Comparison of ENCODE assay signal across 26 mouse cellular contexts in genomic region chr4:59861871-59862270, GRCm38 (mm10). TPM values are rescaled to one million over a fixed set of nuclear protein-coding genes. Genes with fewer than 3 reads are reported as not detected.
A peak's percentile ranks its signal among the peaks of the same experiment; 100 is the strongest.
DNase-seq lines count a peak whose midpoint lies in the region; ATAC-seq and TF ChIP-seq lines count a peak whose summit lies in the region.
"Had no signal": no experiment of that assay in that cellular context is flagged by ENCODE, and none has a peak within 500 bp of the region (broad histone marks: within the 10 kb centered on the region; RNA-seq: fewer than 3 reads in every experiment).

No protein-coding gene starts in this region.

- no peak for ATAC-seq in hindbrain, embryonic 14.5 days (ENCODE audit: low FRiP score)
- ATAC-seq in hindbrain, embryonic 13.5 days (ENCODE audit: low FRiP score): no peak
- no peak for ATAC-seq in midbrain, postnatal 0 days (ENCODE audit: low FRiP score)
- no peak for ATAC-seq in midbrain, embryonic 14.5 days (ENCODE audit: low FRiP score, low TSS enrichment)
- ATAC-seq: intestine, postnatal 0 days; midbrain, embryonic 13.5 days had no signal

- no peak overlapping the region for H3K9ac ChIP-seq in hindbrain, embryonic 14.5 days
- no peak overlapping the region for H3K9ac ChIP-seq in hindbrain, embryonic 13.5 days
- no peak overlapping the region for H3K9ac ChIP-seq in midbrain, postnatal 0 days (replicated peaks; ENCODE audit: low read length, poor library complexity, severe bottlenecking)
- H3K9ac ChIP-seq in midbrain, embryonic 14.5 days (replicated peaks; ENCODE audit: low read length): no peak overlapping the region
- H3K9ac ChIP-seq: hindbrain, embryonic 15.5 days; kidney, embryonic 15.5 days; liver, embryonic 13.5 days; lung, embryonic 15.5 days; midbrain, embryonic 13.5 days had no signal

- no peak overlapping the region for H3K4me2 ChIP-seq in hindbrain, embryonic 14.5 days (replicated peaks)
- H3K4me2 ChIP-seq in hindbrain, embryonic 13.5 days: no peak overlapping the region
- H3K4me2 ChIP-seq in midbrain, postnatal 0 days (ENCODE audit: low read depth, low read length, poor library complexity, severe bottlenecking): no peak overlapping the region
- H3K4me2 ChIP-seq in midbrain, embryonic 14.5 days (ENCODE audit: low read length): no peak overlapping the region
- H3K4me2 ChIP-seq: heart, embryonic 11.5 days; hindbrain, embryonic 15.5 days; kidney, embryonic 15.5 days; limb, embryonic 12.5 days; liver, embryonic 13.5 days; lung, embryonic 15.5 days; midbrain, embryonic 13.5 days had no signal

- TF ChIP-seq CTCF in midbrain, postnatal 0 days (IDR thresholded peaks at IDR 0.05): no peak

- no peak for DNase-seq in hindbrain, embryonic 14.5 days (ENCODE audit: low spot score)
- DNase-seq in midbrain, postnatal 0 days (ENCODE audit: low spot score): peak; percentile 21
- no peak for DNase-seq in midbrain, embryonic 14.5 days
- DNase-seq in brain, adult 2 months (ENCODE audit: low read depth, low spot score): peak; percentile 77
- peak; percentile 54 to 62 for DNase-seq in layer of hippocampus, adult 8-10 months (ENCODE audit: low spot score in 2 of 2)
- no peak for DNase-seq in embryo, embryonic 11 days
- DNase-seq: cerebellum, postnatal 10 days; gastrocnemius, adult 2 months; heart, postnatal 10 days; liver, embryonic 13.5 days; thymus, postnatal 36 days had no signal

- H3K4me3 ChIP-seq in hindbrain, embryonic 14.5 days (replicated peaks; ENCODE audit: low read length): no peak overlapping the region
- H3K4me3 ChIP-seq in hindbrain, embryonic 13.5 days: no peak overlapping the region
- H3K4me3 ChIP-seq in midbrain, postnatal 0 days (ENCODE audit: low read depth, low read length): no peak overlapping the region
- H3K4me3 ChIP-seq in midbrain, embryonic 14.5 days (replicated peaks; ENCODE audit: low read depth, low read length): no peak overlapping the region
- H3K4me3 ChIP-seq: forebrain, embryonic 10.5 days; gastrocnemius, adult 2 months; hindbrain, embryonic 15.5 days; kidney, embryonic 15.5 days; limb, embryonic 12.5 days; liver, embryonic 13.5 days; lung, embryonic 15.5 days; midbrain, embryonic 13.5 days; myocyte had no signal

- H3K4me1 ChIP-seq in hindbrain, embryonic 14.5 days (replicated peaks; ENCODE audit: control insufficient read depth, insufficient read depth, low read length): no peaks in the 10 kb centered on the region; the same call in 1 of the 2 replicates
- H3K4me1 ChIP-seq in hindbrain, embryonic 13.5 days (replicated peaks): peaks cover 18% of the 10 kb centered on the region
- H3K4me1 ChIP-seq in midbrain, postnatal 0 days (ENCODE audit: insufficient read depth, low read length): no peaks in the 10 kb centered on the region
- H3K4me1 ChIP-seq in midbrain, embryonic 14.5 days (ENCODE audit: control insufficient read depth, insufficient read depth, low read length): no peaks in the 10 kb centered on the region
- H3K4me1 ChIP-seq: forebrain, embryonic 10.5 days had no signal

- H3K27me3 ChIP-seq in hindbrain, embryonic 14.5 days (ENCODE audit: control insufficient read depth, insufficient read depth, low read length): no peaks in the 10 kb centered on the region
- no peaks in the 10 kb centered on the region for H3K27me3 ChIP-seq in hindbrain, embryonic 13.5 days
- H3K27me3 ChIP-seq in midbrain, postnatal 0 days (ENCODE audit: insufficient read depth, low read length): no peaks in the 10 kb centered on the region
- H3K27me3 ChIP-seq in midbrain, embryonic 14.5 days (ENCODE audit: control insufficient read depth, insufficient read depth, low read length): no peaks in the 10 kb centered on the region
- H3K27me3 ChIP-seq: hindbrain, embryonic 15.5 days; kidney, embryonic 15.5 days; limb, embryonic 12.5 days; liver, embryonic 13.5 days; lung, embryonic 15.5 days; midbrain, embryonic 13.5 days had no signal

- peaks cover 9% of the 10 kb centered on the region for H3K36me3 ChIP-seq in hindbrain, embryonic 14.5 days (replicated peaks; ENCODE audit: control insufficient read depth, insufficient read depth)
- H3K36me3 ChIP-seq in hindbrain, embryonic 13.5 days: peaks cover 9% of the 10 kb centered on the region
- 0 out of 2 replicates have a peak, but pooled peaks cover 3% of the 10 kb centered on the region for H3K36me3 ChIP-seq in midbrain, postnatal 0 days (ENCODE audit: insufficient read depth, low read length)
- no peaks in the 10 kb centered on the region for H3K36me3 ChIP-seq in midbrain, embryonic 14.5 days (ENCODE audit: control insufficient read depth, insufficient read depth, low read length)
- H3K36me3 ChIP-seq: forebrain, embryonic 10.5 days; lung, embryonic 15.5 days had no signal

- no peaks in the 10 kb centered on the region for H3K9me3 ChIP-seq in hindbrain, embryonic 14.5 days (ENCODE audit: control insufficient read depth, low read length)
- no peaks in the 10 kb centered on the region for H3K9me3 ChIP-seq in hindbrain, embryonic 13.5 days
- H3K9me3 ChIP-seq in midbrain, postnatal 0 days (ENCODE audit: low read length): no peaks in the 10 kb centered on the region
- H3K9me3 ChIP-seq in midbrain, embryonic 14.5 days (ENCODE audit: control insufficient read depth, low read length): no peaks in the 10 kb centered on the region
- H3K9me3 ChIP-seq: forebrain, embryonic 10.5 days; hindbrain, embryonic 15.5 days; kidney, embryonic 15.5 days; limb, embryonic 12.5 days; liver, embryonic 13.5 days; lung, embryonic 15.5 days; midbrain, embryonic 13.5 days had no signal

- 0 out of 2 replicates have a peak overlapping the region, but pooled peaks have one; percentile 11 for H3K27ac ChIP-seq in hindbrain, embryonic 14.5 days
- no peak overlapping the region for H3K27ac ChIP-seq in hindbrain, embryonic 13.5 days
- H3K27ac ChIP-seq in midbrain, postnatal 0 days (ENCODE audit: low read depth, low read length): no peak overlapping the region
- no peak overlapping the region for H3K27ac ChIP-seq in midbrain, embryonic 14.5 days (replicated peaks; ENCODE audit: low read depth, low read length)
- H3K27ac ChIP-seq: forebrain, embryonic 10.5 days; gastrocnemius, adult 2 months; hindbrain, embryonic 15.5 days; kidney, embryonic 15.5 days; limb, embryonic 12.5 days; liver, embryonic 13.5 days; lung, embryonic 15.5 days; midbrain, embryonic 13.5 days had no signal

- 61% methylated on average over 4 of the region's 4 CpGs for WGBS in hindbrain, embryonic 14.5 days
- WGBS in hindbrain, embryonic 13.5 days: 73% methylated on average over 4 of the region's 4 CpGs
- 61% methylated on average over 4 of the region's 4 CpGs for WGBS in midbrain, postnatal 0 days
- 81% methylated on average over 4 of the region's 4 CpGs for WGBS in midbrain, embryonic 14.5 days

RNA-seq across cellular contexts. Expression of gene Slc46a2, which starts 53.0 kb away (rescaled TPM):
- polyA plus RNA-seq in hindbrain, embryonic 14.5 days (2014; fragmentation: Nextera tagmentation; extraction: Ambion mirVana): not detected in 2 replicates
- polyA plus RNA-seq in hindbrain, embryonic 13.5 days (2015; fragmentation: Nextera tagmentation; extraction: Ambion mirVana): 0.08 TPM in 1 of 2 replicates, not detected in the other
- 0.16 TPM in 1 of 2 replicates, not detected in the other for total RNA-seq in midbrain, postnatal 0 days (2014; rRNA removed)
- polyA plus RNA-seq in midbrain, postnatal 0 days (2015; fragmentation: Nextera tagmentation; extraction: Ambion mirVana): 0.05 and 0.11 TPM in 2 replicates
- polyA plus RNA-seq in midbrain, embryonic 14.5 days (2014; fragmentation: Nextera tagmentation; extraction: Ambion mirVana): not detected in 2 replicates
- total RNA-seq in layer of hippocampus, adult 8-10 months (2022): not detected
- total RNA-seq: adrenal gland, adult 18-20 months; gastrocnemius, adult 2 months; layer of hippocampus, adult 18-20 months; left cerebral cortex, adult 8-10 months; neutrophil, adult 5-6 weeks had no signal
- polyA plus RNA-seq: C2C12; forebrain, embryonic 10.5 days; hindbrain, embryonic 15.5 days; intestine, postnatal 0 days; kidney, embryonic 15.5 days; limb, embryonic 12.5 days; liver, embryonic 13.5 days; midbrain, embryonic 13.5 days; myocyte had no signal

RNA-seq across cellular contexts. Expression of gene Snx30, which starts 56.2 kb away (rescaled TPM):
- polyA plus RNA-seq in hindbrain, embryonic 14.5 days (2014; fragmentation: Nextera tagmentation; extraction: Ambion mirVana): 21.9 and 29.2 TPM in 2 replicates
- polyA plus RNA-seq in hindbrain, embryonic 13.5 days (2015; fragmentation: Nextera tagmentation; extraction: Ambion mirVana): 14.2 and 14.8 TPM in 2 replicates
- 37.8 and 39.6 TPM in 2 replicates for total RNA-seq in midbrain, postnatal 0 days (2014; rRNA removed)
- polyA plus RNA-seq in midbrain, postnatal 0 days (2015; fragmentation: Nextera tagmentation; extraction: Ambion mirVana): 18.1 and 21.7 TPM in 2 replicates
- polyA plus RNA-seq in midbrain, embryonic 14.5 days (2014; fragmentation: Nextera tagmentation; extraction: Ambion mirVana): 22.7 and 23.4 TPM in 2 replicates
- 10 to 100 TPM; 38.7 to 45.5 (median 40.4) TPM for total RNA-seq in layer of hippocampus, adult 8-10 months (2022)

Comparison
In these comparisons a context has a peak if more than half of its experiments do, and no peak if none do; other contexts are left out.
1. DNase-seq: peak in midbrain, postnatal 0 days (single experiment), brain, adult 2 months (single experiment) and layer of hippocampus, adult 8-10 months (2 of 2); none in hindbrain, embryonic 14.5 days (single experiment), midbrain, embryonic 14.5 days (single experiment) and embryo, embryonic 11 days (single experiment).